Mouse (Mus musculus) lung, postnatal 36 days (tissue): Measurements from ENCODE around the gene Map2.

Experiments
- DNase-seq: peaks from one replicate; pipeline ENCODE4 v3.0.0; 2022; ENCODE audit warnings: mixed read lengths

Gene Map2

DNA sequence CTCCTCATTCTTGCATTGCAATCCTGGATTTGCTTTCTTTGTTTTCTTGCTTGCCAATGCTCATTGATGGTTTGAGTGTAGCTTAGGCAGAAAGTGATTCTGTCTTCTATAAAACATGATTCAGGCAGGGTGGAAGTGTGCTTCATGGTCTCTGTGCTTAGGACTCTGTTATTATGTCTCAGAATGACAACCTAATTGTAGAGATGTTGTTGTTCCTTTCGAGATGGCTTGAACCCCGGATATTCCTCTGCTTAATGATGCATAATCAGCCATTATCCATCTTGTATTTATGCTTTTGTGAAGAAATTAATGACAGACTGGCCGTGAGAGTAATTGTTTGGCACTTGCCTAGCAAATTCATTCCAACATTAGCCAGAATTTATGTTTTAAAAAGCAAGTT is 31.8 kb downstream of the Map2 start:
- no peak for DNase-seq

DNA sequence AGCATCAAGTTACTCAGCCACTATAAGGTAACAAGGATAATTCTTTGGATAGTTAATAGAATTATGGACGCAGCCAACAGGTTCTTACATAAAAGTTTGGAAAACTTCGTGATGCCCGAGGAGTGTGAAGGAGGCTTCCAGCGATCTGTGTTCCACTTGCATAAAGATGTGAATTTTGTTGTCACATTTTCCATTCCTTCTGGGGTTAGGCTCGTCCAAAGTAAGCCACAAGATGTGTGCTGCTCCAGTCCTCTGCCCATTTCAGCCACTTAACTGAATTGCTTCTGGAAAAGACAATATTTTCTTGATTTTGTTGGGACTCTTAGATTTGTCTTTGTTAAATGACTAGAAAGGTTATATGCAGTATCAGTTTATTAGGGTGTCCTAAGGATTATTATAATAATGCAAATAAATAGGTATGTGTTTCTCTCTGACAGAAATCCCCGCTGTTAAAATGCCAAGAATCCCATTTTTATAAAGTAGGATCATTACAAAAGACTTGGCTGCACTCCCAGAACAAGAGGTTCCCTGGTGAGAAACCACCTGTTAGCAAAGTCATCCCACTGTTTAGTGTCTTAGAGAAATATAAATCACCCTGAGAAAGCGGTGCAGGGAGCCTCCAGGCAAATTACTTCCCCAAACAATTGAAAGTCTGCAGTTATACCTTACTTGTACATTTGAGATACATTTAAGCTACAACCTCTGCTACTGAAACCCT is 36.2 kb downstream of the Map2 start:
- DNase-seq = no peak

DNA sequence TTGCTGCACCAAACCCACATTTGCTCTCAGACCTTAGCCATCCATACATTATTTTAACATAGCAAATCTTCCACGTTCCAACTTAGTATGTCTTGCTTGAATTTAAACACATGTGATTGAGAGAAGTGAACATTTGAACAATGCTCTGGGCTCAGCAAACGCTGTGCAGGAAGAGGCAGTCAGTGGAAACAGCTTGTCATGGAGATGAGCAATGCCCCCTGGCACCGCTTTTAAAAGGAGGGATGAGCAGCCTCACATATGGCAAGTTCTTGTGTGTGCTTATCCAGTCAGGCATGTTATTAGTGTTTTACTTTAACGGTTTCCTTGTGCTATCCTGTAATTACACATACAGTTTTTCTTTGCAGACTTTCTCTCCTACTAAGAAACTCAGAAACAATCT is 46.4 kb downstream of the Map2 start:
- DNase-seq = no peak

- DNase-seq = no peak
Measured at GRCm38 (mm10) chr1:66223331-66223730, 48.3 kb downstream of the Map2 start.

DNA sequence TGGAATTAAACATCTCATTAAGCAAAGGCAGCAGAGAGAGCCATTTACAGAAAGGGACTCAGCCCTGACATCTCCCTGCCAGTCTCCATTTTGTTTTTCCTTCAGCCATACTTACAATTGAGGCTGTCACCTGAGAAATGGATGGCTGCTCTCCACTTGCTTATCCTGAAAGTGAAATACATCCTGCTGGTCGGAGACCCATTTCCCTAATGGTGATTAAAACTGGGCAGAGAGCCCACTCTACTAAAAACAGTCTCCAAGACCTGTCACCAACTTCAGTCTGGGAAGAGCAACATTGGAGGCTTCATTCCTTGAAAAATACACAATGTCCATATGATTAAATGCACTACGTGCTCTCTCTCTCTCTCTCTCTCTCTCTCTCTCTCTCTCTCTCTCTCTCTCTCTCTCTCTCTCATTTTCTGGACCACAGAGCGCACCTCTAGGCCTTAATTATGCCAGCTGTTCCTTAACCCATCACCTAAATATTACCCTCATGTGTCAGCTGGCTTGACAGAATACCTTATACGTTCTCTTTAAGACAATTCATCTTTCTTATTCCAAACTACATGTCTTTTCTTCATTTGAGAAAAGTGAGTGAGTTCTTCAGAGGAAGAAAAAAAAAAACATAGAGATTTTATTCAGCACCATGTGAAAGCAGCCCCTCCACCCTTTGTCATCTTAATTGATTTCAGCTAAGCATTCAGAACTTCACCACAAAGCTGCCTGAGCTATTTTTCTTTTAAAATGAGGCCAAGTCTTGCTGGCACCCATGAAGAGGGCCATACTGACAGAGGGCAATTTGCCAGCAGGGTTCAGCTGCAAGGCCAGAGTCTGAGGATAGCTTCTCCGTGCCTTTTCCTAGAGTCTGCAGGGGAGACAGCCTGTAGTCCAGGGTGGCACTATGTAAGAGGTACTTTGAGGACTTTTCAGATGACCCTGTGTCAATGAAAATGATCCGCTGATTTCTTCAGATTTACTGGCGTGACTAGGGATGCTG is 51.6 kb downstream of the Map2 start:
- DNase-seq = no peak

DNA sequence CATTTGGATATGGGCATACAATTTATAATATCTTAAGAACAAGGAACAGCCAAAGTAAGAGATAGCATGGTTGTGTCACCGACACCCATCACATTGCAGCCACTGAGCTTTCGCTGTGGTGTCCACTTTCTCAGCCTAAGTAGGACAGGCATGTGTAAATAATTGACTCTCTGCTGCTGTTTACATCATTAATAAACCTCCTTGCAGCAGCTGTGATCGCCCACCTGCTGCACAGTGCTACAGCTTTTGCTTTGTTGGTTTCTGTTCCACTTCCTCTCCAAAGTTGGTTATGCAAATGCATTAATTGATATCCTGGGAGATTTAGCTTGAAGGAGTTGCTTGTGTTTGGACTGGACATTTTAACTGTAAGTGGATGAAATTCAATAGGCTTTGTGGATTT is 53.1 kb downstream of the Map2 start:
- DNase-seq = no peak

DNA sequence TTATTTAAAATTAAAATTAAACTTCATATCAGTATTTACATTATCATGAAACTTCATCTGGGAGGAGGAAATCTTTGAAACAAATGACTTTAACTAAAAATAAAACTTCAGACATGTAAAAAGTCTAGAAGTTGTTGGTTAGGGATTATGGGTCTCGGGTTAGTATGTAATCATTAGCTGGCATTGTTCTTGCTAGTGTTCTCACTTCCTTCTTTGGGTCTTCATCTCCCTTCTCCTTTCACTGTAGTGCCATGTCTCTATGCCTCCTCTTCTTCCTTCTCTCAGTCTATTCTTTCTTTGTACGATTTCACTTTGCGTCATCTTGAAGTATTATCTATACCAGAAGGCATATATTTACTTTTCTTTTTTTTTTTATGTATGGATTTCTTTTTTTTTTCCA is 55.3 kb downstream of the Map2 start:
- DNase-seq = no peak

- no peak for DNase-seq
Measured at GRCm38 (mm10) chr1:66231963-66232362, 56.9 kb downstream of the Map2 start.

GRCm38 (mm10) chr1:66244910-66245309 is 69.8 kb downstream of the Map2 start:
- peak; percentile 28 for DNase-seq

- no peak for DNase-seq
Measured at GRCm38 (mm10) chr1:66251649-66252332, 76.7 kb downstream of the Map2 start.

DNA sequence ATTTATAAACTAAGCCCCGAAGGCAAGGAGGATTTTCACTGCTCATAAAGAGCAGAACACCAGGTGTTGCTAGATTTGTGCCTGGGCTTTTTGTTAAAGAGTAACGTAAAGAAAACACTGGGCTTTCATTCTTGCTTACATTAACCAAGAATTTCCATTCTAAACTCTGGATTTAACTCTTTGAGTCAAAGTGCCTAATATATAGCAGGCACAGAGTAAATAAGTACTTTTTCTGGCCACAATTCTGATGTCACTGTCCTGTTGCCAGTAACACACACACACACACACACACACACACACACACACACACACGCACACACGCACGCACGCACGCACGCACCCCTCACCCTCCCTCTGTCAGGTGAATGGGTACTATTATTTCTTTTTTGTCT is 77.3 kb downstream of the Map2 start:
- no peak for DNase-seq

DNA sequence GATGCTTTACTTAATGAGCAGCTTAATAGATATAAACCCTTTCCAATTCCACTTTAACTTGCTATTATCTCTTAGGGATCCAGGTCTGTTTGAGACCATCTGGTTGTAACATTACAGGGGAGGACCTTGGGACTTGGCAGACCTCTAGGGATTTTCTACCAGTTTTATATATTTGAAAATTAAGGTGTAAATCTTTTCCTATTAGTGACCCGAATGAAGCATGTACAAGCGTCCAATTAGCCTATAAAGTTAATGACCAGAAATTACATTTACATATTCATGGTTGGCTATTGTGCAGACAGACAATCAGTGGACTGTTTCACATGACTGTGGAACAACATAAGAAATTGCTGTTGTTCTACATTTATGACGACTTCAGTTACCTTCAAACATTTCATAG is 88.1 kb downstream of the Map2 start:
- DNase-seq = no peak

DNA sequence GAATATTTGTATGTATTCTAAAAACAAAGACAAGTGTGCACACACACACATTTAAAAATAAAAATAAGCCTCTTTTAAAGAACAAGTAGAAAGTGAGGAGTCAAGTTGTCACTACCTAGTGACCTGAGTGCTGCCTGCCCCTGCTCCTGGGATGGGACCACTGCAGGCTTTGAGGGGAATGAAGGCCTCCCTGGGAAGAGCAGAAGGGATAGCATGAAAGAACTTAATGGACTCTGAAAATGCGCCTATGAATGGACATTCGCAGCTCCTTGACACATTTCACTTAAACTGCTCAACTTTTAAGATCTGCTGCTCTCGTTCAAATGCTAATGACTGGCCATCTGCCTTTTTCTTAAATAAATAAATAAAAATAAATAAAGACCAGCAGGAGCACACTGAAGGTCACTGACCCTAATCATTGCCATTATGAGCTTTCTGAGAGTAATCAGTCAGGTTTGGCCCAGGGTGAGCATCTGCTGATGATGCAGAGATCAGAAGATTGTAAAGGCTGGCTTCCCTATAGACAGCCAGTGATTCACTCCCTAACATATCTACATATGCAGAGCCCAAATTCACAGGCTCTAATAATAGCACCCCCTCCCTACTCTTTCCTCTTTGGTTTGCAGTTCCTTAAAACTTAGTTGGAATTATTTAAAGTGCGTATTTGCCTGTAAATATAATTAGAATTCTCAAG is 91.3 kb downstream of the Map2 start:
- no peak for DNase-seq

DNA sequence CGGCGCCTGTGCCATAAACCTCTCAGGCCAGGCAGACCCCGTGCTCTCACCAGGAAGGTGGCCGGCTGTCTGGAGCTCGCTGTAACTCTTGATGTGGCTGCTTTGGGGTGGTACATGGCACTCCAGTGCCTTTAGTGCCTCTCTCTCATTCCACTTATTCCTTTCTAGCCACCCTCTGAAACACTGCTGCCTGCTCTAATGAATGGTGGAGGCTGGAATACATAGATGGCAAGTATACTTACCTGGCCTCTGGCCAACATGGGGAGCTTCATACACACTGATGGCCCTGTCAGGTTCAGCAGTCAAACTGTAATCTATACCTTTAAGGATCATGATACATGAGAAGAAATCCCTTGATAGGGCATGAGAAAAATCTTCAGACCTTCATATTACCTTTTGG is 102.6 kb downstream of the Map2 start:
- DNase-seq = no peak

GRCm38 (mm10) chr1:66279222-66280009 is 104.3 kb downstream of the Map2 start:
- DNase-seq = no peak

DNA sequence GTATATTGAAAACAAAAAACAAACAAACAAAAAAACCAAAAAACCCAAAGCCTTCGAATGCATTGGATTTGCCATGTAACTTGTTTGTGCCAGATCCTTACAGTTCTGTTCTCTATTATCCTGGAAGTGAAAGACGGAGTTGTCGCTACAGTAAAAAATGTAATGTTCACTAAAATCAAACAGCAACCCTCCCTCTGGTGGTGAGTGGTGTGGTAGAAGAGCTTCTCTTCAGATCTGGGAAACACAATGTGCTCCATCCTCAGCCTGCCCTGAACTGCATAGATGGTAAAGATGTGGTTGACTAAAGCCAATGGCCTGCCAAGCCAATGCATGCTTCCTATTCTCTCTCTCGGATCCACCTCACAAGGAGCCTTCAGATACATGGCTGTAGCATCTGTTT is 105.1 kb downstream of the Map2 start:
- DNase-seq = no peak

DNA sequence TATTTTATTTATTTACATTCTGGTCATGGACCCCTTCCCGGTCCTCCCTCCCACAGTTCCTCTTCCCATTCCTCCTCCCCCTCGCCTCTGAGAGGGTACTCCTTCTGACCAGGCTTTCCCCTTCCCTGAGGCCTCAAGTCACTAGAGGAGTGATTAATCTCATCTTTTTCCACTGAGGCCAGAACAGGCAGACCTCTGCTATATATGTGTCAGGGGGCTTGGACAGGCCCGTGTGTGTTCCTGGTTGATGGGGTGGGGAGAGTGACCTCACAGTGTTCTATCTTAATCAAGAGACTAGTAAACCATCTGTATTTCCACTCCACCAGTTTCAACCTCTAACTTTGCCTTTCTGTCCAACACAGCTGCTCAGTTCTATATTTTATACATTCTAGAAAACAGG is 107.4 kb downstream of the Map2 start:
- DNase-seq = no peak

DNA sequence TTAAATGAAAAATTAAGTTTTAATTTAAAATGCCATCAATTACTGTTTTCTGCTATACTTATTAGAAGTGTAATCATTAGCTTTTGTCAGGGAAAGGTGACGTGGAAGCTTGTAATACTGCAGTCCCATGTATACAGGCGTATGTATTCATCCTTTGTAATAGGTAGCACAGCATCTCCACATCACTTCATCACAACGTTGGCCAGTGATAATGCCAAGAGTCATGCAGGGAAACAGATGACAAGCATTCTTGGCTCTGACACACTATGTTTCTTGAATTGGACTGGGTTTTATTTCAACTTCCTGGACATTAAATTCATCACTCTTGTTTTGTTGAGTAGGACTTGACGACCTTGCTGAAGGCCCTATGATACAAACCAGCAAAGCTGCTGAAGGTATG is 113.9 kb downstream of the Map2 start:
- DNase-seq = no peak

DNA sequence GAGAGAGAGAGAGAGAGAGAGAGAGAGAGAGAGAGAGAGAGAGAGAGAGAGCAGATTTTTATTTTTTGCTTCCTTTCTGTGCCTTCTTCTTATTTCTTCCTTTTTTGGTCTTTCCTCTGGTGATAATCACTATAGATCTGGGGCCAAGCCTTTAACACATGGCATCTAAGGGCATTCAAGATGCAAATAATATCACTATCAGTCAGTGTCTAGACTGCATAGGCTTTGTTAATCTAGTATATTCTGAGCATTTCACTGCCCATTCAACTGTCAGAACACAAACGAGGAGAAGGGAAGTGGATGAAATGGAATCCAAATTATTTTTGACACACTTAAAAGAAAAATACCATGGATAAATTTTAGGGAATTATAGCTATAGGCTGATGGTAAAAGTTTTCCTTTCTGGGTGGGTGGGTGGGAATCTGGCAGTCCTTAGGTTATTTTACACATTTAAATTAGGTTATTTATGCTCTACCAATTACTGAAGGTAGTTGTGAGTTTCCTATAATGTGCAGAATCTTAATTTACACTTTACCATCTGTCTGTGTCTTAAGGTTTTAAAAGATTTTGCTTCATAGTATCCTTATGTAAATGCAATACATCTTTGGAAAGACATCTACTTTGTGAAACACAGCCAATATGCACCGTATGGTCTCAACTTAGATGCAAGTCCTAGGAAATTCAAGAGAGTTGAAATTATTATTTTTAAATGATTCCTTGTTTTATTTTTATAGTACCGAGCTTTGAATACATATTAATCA is 117.2 kb downstream of the Map2 start:
- no peak for DNase-seq

DNA sequence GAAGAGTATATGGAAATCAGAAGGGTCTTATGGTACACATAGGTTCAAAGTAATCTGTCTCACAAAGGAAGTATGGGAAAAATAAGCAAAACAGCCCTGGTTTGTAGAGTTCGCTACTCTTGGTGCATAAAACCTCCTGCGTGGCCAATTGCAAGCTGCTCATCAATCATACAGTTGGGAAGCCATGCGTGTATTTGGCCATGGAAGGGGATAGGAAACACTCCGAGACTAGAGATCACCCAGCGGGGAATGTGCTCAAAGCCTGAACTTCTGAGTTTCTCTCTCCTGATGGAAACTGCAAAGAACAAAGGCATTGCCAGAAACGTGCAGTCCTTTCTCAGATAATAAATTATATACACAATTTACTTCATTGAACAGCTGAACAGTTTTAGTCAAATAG is 124.3 kb downstream of the Map2 start:
- no peak for DNase-seq

DNA sequence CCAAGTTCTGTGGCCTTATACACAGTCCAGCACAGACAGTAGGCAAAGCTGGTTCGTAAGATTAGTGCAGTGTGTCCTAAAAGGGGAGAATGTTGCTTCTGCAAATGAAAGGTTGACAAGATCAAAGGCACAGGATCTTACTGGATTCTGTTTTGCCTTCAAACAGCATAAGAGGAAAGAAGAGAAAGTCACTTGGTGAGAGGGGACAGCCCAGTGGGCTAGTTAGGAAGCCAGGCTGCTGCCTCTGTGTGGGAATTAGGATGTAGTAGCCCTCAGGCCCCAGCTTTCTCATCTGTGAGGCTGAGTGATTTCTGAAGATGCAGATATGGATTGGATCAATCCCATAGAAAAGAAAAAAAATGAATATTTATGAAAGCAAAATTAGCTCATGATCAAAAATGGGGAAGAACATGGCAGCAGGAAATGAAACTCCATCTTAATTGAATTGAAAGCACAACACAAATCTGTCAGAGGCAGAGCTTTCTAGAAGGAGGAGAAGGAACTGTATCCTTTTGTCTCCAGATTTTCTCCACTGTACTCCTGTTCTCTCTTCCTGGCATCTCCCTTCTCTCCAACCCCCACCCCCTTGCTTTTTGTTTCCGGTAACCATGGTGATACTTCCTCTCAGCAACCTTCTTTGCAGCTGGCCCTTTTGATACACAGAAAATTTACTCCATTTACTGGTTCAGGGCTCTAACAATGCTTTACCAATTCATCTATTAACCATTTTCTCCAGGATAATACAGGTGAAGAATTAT is 145.5 kb downstream of the Map2 start:
- no peak for DNase-seq
